ENCODE assay signal across 8 mouse cellular contexts in genomic region chr14:7952610-7953254, GRCm38 (mm10). TPM values are rescaled to one million over a fixed set of nuclear protein-coding genes. Genes with fewer than 3 reads are reported as not detected.
A peak's percentile ranks its signal among the peaks of the same experiment; 100 is the strongest.
DNase-seq lines count a peak whose midpoint lies in the region; ATAC-seq and TF ChIP-seq lines count a peak whose summit lies in the region.

No protein-coding gene starts in this region.

- peaks cover 21% of the 10 kb centered on the region for H3K36me3 ChIP-seq in kidney, embryonic 14.5 days (ENCODE audit: control insufficient read depth, insufficient read depth, low read length)
- H3K36me3 ChIP-seq in embryonic facial prominence, embryonic 14.5 days (ENCODE audit: control insufficient read depth, insufficient read depth, low read length) = peaks cover 37% of the 10 kb centered on the region
- H3K36me3 ChIP-seq in intestine, postnatal 0 days (ENCODE audit: control insufficient read depth, insufficient read depth) = peaks cover 41% of the 10 kb centered on the region

- no peaks in the 10 kb centered on the region for H3K27me3 ChIP-seq in kidney, embryonic 14.5 days (ENCODE audit: control insufficient read depth, insufficient read depth, low read length)
- no peaks in the 10 kb centered on the region for H3K27me3 ChIP-seq in embryonic facial prominence, embryonic 14.5 days (replicated peaks; ENCODE audit: control insufficient read depth, insufficient read depth, low read length)
- H3K27me3 ChIP-seq in intestine, postnatal 0 days (replicated peaks; ENCODE audit: control insufficient read depth, insufficient read depth, low read length) = no peaks in the 10 kb centered on the region

- no peak overlapping the region for H3K4me2 ChIP-seq in kidney, embryonic 14.5 days (replicated peaks; ENCODE audit: low read depth, low read length)
- H3K4me2 ChIP-seq in embryonic facial prominence, embryonic 14.5 days (ENCODE audit: low read depth, low read length) = no peak overlapping the region
- peak overlapping the region; percentile 30; the same call in 1 of the 2 replicates for H3K4me2 ChIP-seq in intestine, postnatal 0 days (replicated peaks; ENCODE audit: low read depth)

- no peak overlapping the region for H3K27ac ChIP-seq in kidney, embryonic 14.5 days (ENCODE audit: low read depth, low read length)
- H3K27ac ChIP-seq in embryonic facial prominence, embryonic 14.5 days (replicated peaks; ENCODE audit: low read depth, low read length) = no peak overlapping the region; the same call in 1 of the 2 replicates
- H3K27ac ChIP-seq in intestine, postnatal 0 days (ENCODE audit: low read depth, low read length) = peak overlapping the region; percentile 89

- H3K9ac ChIP-seq in kidney, embryonic 14.5 days (ENCODE audit: low read depth, low read length) = no peak overlapping the region
- no peak overlapping the region for H3K9ac ChIP-seq in embryonic facial prominence, embryonic 14.5 days (ENCODE audit: low read depth, low read length)
- peak overlapping the region; percentile 13; the same call in 1 of the 2 replicates for H3K9ac ChIP-seq in intestine, postnatal 0 days (ENCODE audit: low read depth, low read length)

- no peak for ATAC-seq in kidney, embryonic 14.5 days (ENCODE audit: low FRiP score, low TSS enrichment)
- peak; percentile 30; the same call in 1 of the 2 replicates for ATAC-seq in embryonic facial prominence, embryonic 14.5 days (ENCODE audit: low read depth)
- peak; percentile 88 for ATAC-seq in intestine, postnatal 0 days

- H3K9me3 ChIP-seq in kidney, embryonic 14.5 days (ENCODE audit: control insufficient read depth, low read length) = no peaks in the 10 kb centered on the region
- H3K9me3 ChIP-seq in embryonic facial prominence, embryonic 14.5 days (ENCODE audit: control insufficient read depth, low read length) = no peaks in the 10 kb centered on the region
- H3K9me3 ChIP-seq in intestine, postnatal 0 days (ENCODE audit: control insufficient read depth) = no peaks in the 10 kb centered on the region

- 23% methylated on average over 12 of the region's 12 CpGs for WGBS in kidney, embryonic 14.5 days
- WGBS in embryonic facial prominence, embryonic 14.5 days = 27% methylated on average over 12 of the region's 12 CpGs
- WGBS in intestine, postnatal 0 days = 13% methylated on average over 12 of the region's 12 CpGs

- no peak for TF ChIP-seq CTCF in intestine, postnatal 0 days (IDR thresholded peaks at IDR 0.05; ENCODE audit: low read depth)

- peak; percentile 55 for DNase-seq in kidney, adult 11 months
- peak; percentile 40 for DNase-seq in embryonic facial prominence, embryonic 14.5 days (ENCODE audit: low spot score)
- peak; percentile 78 to 82 for DNase-seq in lung, adult 18-20 months
- DNase-seq in testis, postnatal 14 days (ENCODE audit: low spot score) = peak; percentile 33
- DNase-seq in frontal cortex, postnatal 10 days (ENCODE audit: low spot score in 2 of 2) = no peak
- DNase-seq in cerebellum, adult 9-11 months = no peak

- H3K4me1 ChIP-seq in kidney, embryonic 14.5 days (ENCODE audit: control insufficient read depth, insufficient read depth, low read length) = no peaks in the 10 kb centered on the region; the same call in 1 of the 2 replicates
- no peaks in the 10 kb centered on the region for H3K4me1 ChIP-seq in embryonic facial prominence, embryonic 14.5 days (ENCODE audit: control insufficient read depth, insufficient read depth, low read length)
- peaks cover 3% of the 10 kb centered on the region for H3K4me1 ChIP-seq in intestine, postnatal 0 days (replicated peaks; ENCODE audit: control insufficient read depth, insufficient read depth, low read length)

- no peak overlapping the region for H3K4me3 ChIP-seq in kidney, embryonic 14.5 days (ENCODE audit: low read length)
- H3K4me3 ChIP-seq in embryonic facial prominence, embryonic 14.5 days (ENCODE audit: low read depth, low read length) = no peak overlapping the region
- H3K4me3 ChIP-seq in intestine, postnatal 0 days (ENCODE audit: low read depth, low read length) = no peak overlapping the region

RNA-seq across cellular contexts. Expression of gene Gm45521, which starts 4.4 kb away (rescaled TPM):
- polyA plus RNA-seq in kidney, embryonic 14.5 days (2014; fragmentation: Nextera tagmentation; extraction: Ambion mirVana) = not detected in 2 replicates
- polyA plus RNA-seq in embryonic facial prominence, embryonic 14.5 days (2014; fragmentation: Nextera tagmentation; extraction: Ambion mirVana) = not detected in 2 replicates
- not detected in 2 replicates for polyA plus RNA-seq in intestine, postnatal 0 days (2015; fragmentation: Nextera tagmentation; extraction: Ambion mirVana)

RNA-seq across cellular contexts. Expression of gene Dnase1l3, which starts 41.6 kb away (rescaled TPM):
- polyA plus RNA-seq in kidney, embryonic 14.5 days (2014; fragmentation: Nextera tagmentation; extraction: Ambion mirVana) = 0.14 and 0.31 TPM in 2 replicates
- 0.62 and 0.89 TPM in 2 replicates for polyA plus RNA-seq in embryonic facial prominence, embryonic 14.5 days (2014; fragmentation: Nextera tagmentation; extraction: Ambion mirVana)
- polyA plus RNA-seq in intestine, postnatal 0 days (2015; fragmentation: Nextera tagmentation; extraction: Ambion mirVana) = 2.5 and 3.0 TPM in 2 replicates

RNA-seq across cellular contexts. Expression of gene Abhd6, which starts 50.0 kb away (rescaled TPM):
- polyA plus RNA-seq in kidney, embryonic 14.5 days (2014; fragmentation: Nextera tagmentation; extraction: Ambion mirVana) = 25.4 and 25.7 TPM in 2 replicates
- 20.0 and 20.3 TPM in 2 replicates for polyA plus RNA-seq in embryonic facial prominence, embryonic 14.5 days (2014; fragmentation: Nextera tagmentation; extraction: Ambion mirVana)
- polyA plus RNA-seq in intestine, postnatal 0 days (2015; fragmentation: Nextera tagmentation; extraction: Ambion mirVana) = 11.3 and 11.8 TPM in 2 replicates

Comparison
In these comparisons a context has a peak if more than half of its experiments do, and no peak if none do; other contexts are left out.
1. DNase-seq: peak in kidney, adult 11 months (single experiment), embryonic facial prominence, embryonic 14.5 days (single experiment), lung, adult 18-20 months (2 of 2) and testis, postnatal 14 days (single experiment); none in frontal cortex, postnatal 10 days (0 of 2) and cerebellum, adult 9-11 months (single experiment).